Mouse (Mus musculus): ENCODE data around the gene Gm14124. TPM values are rescaled to one million over a fixed set of nuclear protein-coding genes. Genes with fewer than 3 reads are reported as not detected.

Gm14124 gene
- total RNA-seq (2023) = under 1 TPM; 0.68 to 0.76 TPM

DNA sequence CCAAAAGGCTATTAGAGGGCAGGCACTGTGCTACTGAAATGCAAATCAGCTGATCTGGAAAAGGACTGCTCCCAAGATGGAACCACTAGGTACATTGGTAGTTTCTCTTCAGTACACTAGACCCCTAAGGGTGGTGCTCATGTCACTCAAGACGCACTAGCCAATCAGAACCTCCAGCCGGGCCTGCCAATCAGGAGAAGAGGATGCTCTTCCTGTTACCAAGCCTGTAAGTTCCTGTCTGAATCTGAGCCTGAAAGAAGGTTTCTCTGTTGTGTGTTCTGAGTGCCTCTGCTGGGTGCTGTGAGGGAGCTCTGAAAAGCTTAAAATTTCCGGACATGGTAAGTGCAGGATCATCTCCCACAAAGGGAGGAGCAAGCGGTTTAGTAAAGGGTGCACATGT is at the start of gene Gm14124:
Gene Gm14124, plus strand, starts transcription at position 227 of the 400 bp plus-strand sequence.

DNA sequence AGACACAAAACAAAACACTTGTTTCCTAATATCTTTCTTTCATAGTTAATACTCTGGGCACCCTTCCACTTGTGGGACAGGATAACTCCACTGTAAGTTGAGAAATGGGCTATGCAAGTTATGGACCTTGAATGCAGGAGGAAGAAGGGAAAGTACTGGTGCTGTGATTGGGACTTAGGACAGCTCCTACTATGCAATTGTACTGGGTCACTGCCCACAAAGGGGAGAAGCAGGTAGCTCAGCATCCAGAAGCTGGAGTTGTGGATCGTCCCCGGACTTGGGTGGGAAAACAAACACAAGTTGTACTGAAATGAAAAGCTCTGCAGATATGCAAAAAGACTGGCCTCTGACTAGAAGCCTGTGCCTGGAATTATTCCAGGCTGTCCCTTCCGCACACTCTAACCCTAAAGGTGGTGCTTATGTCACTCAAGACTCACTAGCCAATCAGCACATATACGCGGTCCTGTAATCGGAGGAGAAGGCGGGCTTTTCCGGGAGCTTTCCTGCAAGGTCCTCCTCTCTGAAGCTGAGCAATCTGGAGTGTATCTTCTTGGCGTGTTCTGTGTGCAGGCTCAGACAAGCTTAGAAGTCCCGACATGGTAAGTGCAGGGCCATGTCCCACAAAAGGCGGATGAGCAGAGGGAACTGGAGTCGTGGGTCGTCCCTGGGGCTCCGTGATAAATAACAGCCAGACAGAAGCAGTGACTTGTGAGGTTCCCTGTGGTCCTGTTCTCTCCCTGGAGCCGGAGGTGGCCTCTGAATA is 39.5 kb upstream of the Gm14124 start, which contains the start of gene Zfp937:
Gene Zfp937, plus strand, starts transcription at position 474 of the 763 bp plus-strand sequence.

DNA sequence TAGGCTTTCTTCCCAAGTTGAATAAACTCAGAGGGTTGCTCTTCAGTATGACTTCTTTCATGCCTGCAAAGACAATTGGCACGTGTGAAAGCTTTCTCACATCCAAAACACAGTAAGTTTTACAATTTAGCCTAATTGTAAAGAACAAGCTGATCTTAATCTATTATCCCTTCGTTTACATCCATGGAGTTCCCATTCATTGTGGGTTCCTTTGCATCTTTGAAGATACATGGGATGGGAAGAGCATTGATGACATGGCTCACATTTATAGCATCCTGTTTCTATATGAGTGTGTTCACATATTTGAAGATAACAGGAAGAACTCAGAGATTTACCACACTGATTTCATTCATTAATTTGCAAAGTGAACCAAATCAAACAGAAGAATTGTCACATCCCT is 1.8 kb upstream of the Gm14124 start, which contains the start of gene Gm21994:
Gene Gm21994, minus strand, starts transcription at position 101 of the 400 bp plus-strand sequence.

Other genes starting within 250 kb of the Gm14124 start
- 10 to 100 TPM in 1 of 2 experiments, 1 to 10 TPM in 1; 8.4 to 11.2 TPM for gene Zfp120, start 120.8 kb upstream of the Gm14124 start, total RNA-seq (2023)
- not detected for gene Gm10770, start 77.8 kb upstream of the Gm14124 start, total RNA-seq (2023)
- 1 to 10 TPM in 1 of 2 experiments, under 1 TPM in 1; 0.65 to 1.1 TPM for gene Gm14139, start 75.8 kb upstream of the Gm14124 start, total RNA-seq (2023)
- gene Zfp937, start 39.4 kb upstream of the Gm14124 start, total RNA-seq (2023) = 1 to 10 TPM; 5.0 to 6.6 TPM
- gene Gm21994, start 1.9 kb upstream of the Gm14124 start, total RNA-seq (2023) = 10 to 100 TPM; 11.2 to 14.8 TPM
- gene Gm10130, start 66.2 kb downstream of the Gm14124 start, total RNA-seq (2023) = 10 to 100 TPM in 1 of 2 experiments, 1 to 10 TPM in 1; 7.6 to 14.9 TPM
- 1 to 10 TPM; 7.3 to 7.8 TPM for gene 3300002I08Rik, start 105.2 kb downstream of the Gm14124 start, total RNA-seq (2023)
- 1 to 10 TPM; 4.9 to 6.6 TPM for gene Zfp442, start 194.0 kb downstream of the Gm14124 start, total RNA-seq (2023)
- gene Zfp345, start 227.6 kb downstream of the Gm14124 start, total RNA-seq (2023) = 1 to 10 TPM; 1.5 to 1.6 TPM